Mouse (Mus musculus) adipocyte (in vitro differentiated cells): ENCODE measurements around the gene Ly75.

Source experiments
- DNase-seq: peaks from one replicate; pipeline ENCODE4 v3.0.0-alpha.2; 2016; ENCODE audit warnings: low spot score

Gene Ly75

GRCm38 (mm10) chr2:60370188-60370587, 12.9 kb downstream of the Ly75 start:
- DNase-seq = no peak

GRCm38 (mm10) chr2:60369454-60369853, 13.6 kb downstream of the Ly75 start:
- peak; percentile 53 for DNase-seq

GRCm38 (mm10) chr2:60367871-60368270, 15.2 kb downstream of the Ly75 start:
- DNase-seq = peak; percentile 60

GRCm38 (mm10) chr2:60367204-60367603, 15.9 kb downstream of the Ly75 start:
- no peak for DNase-seq

GRCm38 (mm10) chr2:60365820-60366610, 17.1 kb downstream of the Ly75 start:
- no peak for DNase-seq

DNA sequence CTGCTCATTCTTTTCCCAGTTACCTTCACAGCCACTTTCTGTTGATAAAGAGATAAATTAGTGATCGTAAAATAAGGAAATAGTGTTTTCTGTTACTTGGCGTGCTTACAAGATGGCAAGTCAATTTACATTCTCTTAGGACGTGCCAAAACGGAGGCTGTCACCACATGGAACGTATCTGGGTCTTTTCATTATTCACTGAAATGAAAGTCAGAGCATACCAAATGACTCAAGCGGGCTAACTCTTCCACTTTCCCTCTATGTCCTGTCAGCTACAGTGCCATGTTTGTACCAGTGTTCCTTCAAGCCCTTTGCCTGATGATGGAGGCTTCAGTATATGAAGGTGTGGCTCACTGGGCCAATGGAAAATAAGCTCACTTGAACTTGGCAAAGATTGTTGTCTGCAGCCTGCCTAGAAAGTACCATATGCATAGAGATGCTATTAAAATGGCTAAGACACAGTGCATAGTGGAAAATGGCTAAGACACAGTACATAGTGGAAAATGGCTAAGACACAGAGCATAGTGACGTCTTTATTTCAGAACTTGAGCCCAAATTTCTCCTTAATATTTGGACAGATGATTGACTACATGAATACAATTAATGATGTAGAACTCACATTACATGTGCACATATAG, 17.8 kb downstream of the Ly75 start:
- no peak for DNase-seq

DNA sequence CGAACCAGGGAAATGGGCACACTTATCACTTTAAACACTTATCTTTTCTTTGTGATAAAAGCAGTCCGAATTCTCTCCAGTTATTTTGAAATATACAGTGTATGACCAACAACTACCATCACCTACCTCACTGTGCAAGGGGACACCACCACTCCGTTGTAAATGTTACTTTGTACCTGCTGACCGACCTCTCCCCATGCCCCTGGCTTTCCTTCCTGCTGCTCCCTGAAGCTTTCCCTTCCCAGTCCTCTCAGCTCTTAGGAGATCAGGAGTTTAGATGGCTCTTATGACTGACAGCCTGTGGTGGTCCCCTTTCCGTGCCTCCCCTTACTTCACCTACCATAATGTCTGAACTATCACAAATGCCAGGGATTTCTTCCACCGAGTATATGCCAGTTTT, 21.0 kb downstream of the Ly75 start:
- no peak for DNase-seq

DNA sequence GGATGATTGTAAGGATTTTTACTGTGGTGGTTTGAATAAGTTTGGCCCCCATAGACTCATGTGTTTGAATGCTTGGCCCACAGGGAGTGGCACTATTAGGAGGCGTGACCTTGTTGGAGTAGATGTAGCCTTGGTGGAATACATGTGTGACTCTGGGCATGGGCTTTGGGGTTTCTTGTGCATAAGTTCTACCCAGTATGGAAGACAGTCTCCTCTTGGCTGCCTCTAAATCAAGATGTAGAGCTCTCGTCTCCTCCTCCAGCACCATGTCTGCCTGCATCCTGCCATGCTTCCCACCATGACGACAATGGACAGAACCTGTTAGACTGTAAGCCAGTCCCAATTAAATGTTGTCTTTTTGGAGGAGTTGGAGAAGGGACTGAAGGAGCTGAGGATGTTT, 23.3 kb downstream of the Ly75 start:
- DNase-seq = no peak

DNA sequence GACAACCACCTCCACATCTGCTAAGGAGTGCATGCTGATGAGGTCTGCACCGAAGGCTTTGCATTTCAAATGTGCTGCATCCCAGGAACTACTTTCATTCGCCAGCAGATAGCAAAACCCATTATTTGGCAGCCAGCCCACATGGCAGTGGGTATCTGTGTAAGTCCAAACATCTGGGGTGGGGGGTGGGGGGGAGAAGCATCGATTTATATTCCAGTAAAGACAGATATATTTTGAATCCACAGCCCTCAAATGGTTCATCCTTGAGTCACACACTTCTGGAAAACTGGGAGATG, 27.8 kb downstream of the Ly75 start:
- no peak for DNase-seq

DNA sequence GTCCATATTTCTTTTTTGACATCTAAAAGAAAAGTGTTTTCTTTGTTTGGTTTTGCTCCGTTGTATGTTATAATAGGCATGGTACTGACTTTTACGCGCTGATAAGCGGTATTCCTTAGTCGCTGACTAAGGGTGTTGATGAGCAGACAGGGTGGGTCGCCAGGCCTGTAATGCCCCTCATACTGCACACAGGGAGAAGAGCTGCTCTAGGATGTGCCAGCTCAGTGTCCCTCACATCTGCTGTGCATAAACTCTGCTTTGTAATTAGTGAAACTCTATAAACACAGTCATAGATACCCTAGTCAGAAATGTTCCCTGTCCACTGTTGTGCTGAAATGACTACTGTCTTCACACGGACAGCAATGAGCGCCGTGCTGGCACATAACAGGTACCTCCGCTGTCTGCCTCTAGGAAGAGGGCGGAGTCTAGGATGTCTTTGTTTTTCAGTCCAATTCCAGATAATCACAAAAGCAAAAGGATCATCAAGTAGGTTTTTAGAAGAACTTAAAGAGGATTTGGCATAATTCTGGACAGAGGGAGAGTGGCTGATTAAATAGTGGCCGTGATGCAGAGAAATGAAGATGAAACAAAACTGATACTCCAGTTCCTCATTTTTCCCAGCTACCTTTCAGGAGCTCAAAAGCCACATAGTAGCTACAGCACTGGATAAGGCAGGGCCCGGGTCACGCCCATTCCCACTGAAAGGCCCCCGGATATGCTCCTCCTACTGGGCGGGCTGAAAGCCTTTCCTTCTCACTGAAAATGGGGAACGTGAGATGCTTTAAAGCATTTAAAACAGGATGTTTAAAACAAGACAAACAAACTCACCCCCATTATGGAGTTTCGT, 28.3 kb downstream of the Ly75 start:
- no peak for DNase-seq

- no peak for DNase-seq
Observed at GRCm38 (mm10) chr2:60352296-60352695, 30.8 kb downstream of the Ly75 start.

DNA sequence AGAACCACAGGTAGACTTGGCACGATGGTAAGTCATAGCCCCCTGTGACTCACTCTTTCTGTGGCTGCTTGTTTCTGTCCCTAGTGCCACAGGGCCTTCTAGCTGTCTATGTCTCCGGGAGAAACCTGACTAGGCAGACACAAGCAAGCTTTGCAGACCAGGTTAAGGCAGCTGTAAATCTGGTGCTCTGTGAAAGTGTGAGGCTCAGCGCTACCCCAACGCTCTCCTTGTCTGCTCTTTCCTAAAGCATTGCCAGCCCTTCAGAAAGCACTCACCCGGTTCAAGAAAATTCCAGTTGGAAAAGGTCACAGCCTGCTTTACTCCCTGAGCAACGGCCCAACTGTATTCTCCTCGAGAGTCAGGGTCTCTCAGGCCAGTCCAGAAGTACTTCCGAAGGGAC, 31.3 kb downstream of the Ly75 start:
- DNase-seq = no peak

- no peak for DNase-seq
Observed at GRCm38 (mm10) chr2:60347875-60348274, 35.2 kb downstream of the Ly75 start.

- no peak for DNase-seq
Observed at GRCm38 (mm10) chr2:60346531-60346930, 36.6 kb downstream of the Ly75 start.

- DNase-seq = no peak
Observed at GRCm38 (mm10) chr2:60345717-60346116, 37.4 kb downstream of the Ly75 start.

GRCm38 (mm10) chr2:60343607-60344289, 39.4 kb downstream of the Ly75 start:
- DNase-seq = no peak

GRCm38 (mm10) chr2:60342107-60342880, 40.8 kb downstream of the Ly75 start:
- DNase-seq = no peak

DNA sequence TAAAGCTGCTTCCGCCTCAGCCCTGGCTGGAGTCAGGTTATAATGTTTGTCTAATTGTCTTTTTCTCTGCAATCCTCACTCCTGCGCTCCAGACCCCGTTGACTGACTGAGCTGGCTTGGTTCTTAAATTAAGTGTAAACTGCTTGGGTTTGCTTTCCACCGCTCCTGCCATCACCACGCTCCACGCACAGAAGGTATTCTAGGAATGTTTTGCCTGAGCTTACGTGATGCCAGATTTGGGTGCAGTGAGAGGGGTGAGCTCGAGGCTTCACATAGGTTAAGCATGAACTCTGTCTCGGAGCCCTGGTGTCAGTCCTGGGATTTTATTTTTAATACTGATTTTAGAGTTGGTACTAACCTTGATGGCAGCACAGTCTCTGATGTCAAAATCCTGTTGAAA, 45.2 kb downstream of the Ly75 start:
- no peak for DNase-seq

DNA sequence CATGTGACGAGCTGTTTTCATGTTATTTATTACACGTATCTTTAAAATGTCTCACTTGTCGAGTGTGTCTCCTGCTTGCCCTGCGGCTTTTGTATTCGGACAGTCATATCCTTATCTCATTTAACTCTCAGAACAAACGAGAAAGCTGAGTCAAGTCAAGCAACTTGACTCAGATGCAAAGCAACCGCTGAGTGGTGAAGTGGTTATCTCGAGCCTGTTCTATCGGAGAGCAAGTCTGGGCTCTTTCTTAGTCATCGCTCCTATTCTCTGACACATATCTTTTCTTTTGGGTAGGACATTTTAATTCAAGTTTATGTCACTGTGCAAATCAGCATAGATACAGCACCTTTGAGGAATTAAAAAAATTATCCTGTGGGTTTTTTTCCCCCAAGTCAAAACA, 54.5 kb downstream of the Ly75 start:
- DNase-seq = no peak

DNA sequence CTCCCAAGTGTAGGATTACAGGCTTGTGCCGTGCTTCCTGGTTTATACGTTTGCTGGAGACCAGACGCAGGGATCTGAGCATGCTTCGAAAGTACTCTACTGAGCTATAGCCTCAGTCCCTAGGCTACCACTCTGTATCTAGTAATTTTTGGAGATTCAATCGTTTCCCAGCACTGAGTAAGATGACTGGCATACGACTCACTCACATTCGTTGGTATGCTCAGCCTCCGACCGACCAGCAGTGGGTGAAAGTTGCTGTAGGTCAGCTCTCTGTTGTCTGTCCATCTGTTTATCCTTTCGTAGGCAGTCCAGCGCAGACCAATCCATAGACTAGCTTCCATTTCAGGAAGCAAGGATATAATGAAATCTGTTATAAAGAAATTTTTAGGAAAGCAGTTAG, 55.5 kb downstream of the Ly75 start:
- DNase-seq = no peak

- no peak for DNase-seq
Observed at GRCm38 (mm10) chr2:60326948-60327347, 56.2 kb downstream of the Ly75 start.

DNA sequence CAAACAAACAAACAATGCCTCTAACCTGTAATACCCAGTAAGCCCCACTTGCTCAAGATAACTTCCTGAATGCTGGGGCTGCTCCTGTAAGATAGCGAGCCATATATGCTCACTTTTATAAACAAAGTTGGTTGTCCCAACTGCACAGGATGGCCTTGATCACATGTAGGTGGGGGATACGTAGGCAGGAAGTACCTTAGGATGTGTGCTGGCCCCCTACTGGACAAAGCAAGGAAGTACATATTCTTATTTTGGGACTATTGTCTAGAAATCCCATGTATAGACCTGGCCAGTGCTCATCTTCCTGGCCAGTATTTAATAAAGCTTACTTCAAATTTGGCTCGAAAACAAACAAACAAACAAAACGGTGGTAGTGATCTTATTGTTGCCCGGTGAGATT, 59.7 kb downstream of the Ly75 start:
- DNase-seq = peak; percentile 39
